Mouse (Mus musculus): Measurements from ENCODE around the gene Lgals9.

Lgals9 gene

DNA sequence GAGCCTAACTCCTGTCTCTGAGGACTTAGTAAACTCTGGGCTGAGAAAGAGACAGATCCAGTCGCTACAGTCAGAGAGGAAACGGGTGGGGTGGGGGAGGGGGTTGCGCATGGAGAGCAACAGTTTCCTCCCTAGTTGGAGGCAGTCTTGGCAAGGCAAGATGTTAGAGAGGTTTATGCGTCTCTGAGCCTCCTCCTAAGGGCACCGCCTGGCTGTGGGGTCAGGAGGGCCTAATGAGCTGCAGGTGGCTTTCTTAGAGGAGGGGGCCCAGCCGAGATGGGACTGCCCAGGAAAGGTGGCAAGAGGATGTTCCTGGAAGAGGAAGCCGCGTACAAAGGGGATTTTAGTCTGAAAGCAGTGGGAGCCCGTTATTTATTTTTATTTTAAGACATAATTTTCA is 60.6 kb downstream of the Lgals9 start:
- DNase-seq (ENCODE audit: low read depth in 2 of 2, low spot score in 2 of 2) = no peak

- peak; percentile 37 to 54 for DNase-seq (ENCODE audit: low read depth in 2 of 2, low spot score in 2 of 2)
These were observed 61.9 kb downstream of the Lgals9 start for GRCm38 (mm10) chr11:78922678-78923407.

GRCm38 (mm10) chr11:78920411-78920939 is 64.3 kb downstream of the Lgals9 start, which contains the start of gene Nos2:
Gene Nos2 (plus strand): TSS chr11:78920787.
- no peak for DNase-seq (ENCODE audit: low read depth in 2 of 2, low spot score in 2 of 2)

GRCm38 (mm10) chr11:78919745-78920144 is 65.0 kb downstream of the Lgals9 start:
- no peak for DNase-seq (ENCODE audit: low read depth in 2 of 2, low spot score in 2 of 2)

DNA sequence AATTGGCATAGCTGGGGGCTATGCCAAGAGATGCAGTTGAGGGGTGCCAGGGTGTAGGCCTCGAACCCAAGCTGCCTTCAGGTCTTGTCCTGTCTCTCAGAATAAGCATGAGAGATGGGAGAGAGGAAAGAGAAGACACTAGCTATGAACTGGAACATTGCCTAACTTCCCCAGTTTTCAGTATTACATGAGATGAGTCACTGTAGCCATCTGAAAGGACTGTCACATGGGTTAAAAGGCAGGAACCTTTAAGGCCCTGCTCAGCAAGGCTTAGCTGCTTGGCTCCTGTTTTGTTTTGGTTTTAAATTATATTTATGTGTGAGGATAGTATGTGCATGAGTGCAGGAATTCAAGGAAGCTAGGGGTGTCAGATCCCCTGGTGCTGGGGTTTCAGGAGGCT is 68.3 kb downstream of the Lgals9 start:
- no peak for DNase-seq (ENCODE audit: low read depth in 2 of 2, low spot score in 2 of 2)

GRCm38 (mm10) chr11:78915473-78915872 is 69.3 kb downstream of the Lgals9 start:
- no peak for DNase-seq (ENCODE audit: low read depth in 2 of 2, low spot score in 2 of 2)

All from CD8-positive naive resting alpha-beta T cell, adult 2 months (primary cell).